Mouse (Mus musculus): ENCODE data around the gene Ppia.
A peak's percentile ranks its signal among the peaks of the same experiment; 100 is the strongest.
"Not testable (repeated sequence)": the region's sequence is repeated elsewhere in the genome, so short reads cannot be mapped to it uniquely, and the experiment has no call there.

Ppia gene

DNA sequence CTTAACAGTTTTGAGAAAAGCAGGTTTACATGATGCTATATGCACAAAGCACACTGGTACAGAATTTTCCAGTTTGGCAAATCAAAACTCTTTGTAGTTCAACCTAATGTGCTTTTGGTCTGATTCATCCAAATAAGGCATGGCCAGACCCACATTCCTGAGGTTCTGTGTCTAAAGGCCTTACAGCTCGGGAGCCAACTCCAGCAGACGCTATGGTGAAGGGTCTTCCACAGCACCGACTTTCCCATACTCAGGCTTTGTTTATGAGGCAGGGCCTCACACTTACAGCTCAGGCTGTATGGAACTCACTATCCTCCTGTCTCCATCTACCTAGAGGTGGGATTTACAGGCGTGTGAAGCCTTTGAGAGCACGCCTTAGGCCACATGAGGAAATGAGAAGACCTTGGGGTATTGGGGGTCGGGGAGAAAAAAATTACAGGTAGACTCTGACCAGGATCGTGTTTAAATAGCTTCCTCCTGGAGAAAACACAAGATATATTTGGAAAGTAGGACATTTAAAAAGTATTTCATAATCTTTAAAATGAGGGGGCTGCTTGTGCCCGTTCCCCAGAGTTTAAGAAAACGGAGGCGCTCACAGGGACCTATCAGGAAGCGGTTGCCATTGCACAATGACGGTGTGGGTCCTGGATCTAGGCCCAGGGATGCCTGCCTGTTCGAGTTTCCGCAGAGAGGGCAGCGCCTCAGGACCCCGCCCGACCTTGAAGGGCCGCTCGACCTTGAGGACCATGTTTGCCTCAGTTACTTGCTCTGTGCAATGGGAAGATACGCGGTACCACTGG, at the start of gene Ppia:
TSS of gene Ppia (plus strand) at position 693 of the 800 bp plus-strand sequence.
- DNase-seq, result peak; percentile 36

DNA sequence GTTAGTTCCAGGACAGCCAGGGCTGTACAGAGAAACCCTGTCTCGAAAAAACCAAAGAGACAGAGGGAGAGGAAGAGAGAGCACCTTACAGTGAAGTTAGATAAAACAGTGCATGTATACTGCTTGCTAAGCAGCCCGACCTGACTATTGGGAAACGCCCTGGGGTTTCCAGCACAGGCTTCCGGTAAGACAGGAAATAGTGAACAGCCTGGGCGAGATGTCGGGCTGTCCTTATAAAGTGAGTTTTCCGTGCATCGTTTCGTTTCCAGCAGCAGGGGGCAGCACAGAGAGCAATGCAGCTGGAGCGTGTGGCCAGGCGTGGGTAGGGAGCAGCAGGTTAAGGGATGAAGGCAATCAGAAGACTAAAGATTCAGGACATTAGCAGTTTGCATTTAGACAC, 49.4 kb upstream of the Ppia start:
- DNase-seq, result peak; percentile 85

- DNase-seq, result no peak
Measured at GRCm38 (mm10) chr11:6366434-6366833, 48.8 kb upstream of the Ppia start.

- DNase-seq, result no peak
Measured at GRCm38 (mm10) chr11:6367156-6367555, 48.1 kb upstream of the Ppia start.

DNA sequence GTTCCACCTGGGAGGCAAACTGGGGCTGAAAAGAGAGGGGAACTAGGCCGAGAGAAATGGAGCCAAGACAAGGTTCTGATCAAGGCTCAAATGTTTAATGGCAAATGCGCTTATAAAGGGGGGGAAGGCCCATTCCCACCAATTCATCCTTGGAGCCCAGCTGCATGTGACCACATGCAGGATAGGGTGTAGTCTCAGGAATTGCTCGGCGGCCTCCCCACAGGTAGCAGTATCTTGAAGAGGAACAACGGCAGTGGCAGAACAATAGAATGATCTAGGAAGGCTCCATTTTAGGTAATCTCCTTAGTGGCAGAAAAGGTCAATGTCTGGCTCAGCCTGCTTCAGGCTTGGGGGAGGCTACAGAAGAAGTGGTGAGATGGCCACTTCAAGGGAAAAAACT, 47.3 kb upstream of the Ppia start:
- DNase-seq, result not testable (repeated sequence)

DNA sequence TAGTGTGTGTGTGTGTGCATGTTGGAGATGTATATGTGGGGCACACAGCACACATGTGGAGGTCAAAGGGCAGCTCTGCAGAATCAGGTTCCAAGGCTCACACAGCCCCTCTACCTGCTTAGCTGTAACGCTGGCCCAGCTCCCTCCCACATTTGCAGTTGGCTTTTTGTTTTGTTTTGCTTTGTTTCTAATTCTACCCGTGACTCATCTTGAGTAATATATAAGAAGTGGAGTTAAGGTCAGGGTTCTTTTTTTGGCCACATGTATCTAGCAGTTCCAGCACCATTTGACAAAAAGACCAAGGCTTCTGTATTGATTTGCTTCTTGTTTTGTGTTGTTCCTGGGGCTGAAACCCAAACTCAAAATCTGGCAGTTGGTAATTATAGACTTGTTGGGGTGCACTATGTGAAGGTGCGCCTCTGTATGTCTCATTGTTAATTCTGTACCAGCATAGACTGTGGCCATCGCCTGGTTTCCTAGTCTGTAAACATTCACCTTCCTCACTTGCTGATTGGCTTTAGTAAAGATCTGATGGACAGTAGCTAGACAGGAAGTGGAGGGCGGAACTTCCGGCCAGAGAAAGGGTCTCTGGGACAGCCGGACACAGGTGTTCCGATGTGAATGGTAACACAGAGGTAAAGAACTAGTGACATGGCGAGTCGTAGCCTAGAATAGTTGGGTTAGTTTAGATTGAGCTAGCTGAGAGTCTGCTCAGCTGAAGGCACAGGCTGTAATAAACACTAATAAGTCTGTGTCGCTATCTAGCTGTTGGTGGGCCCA, 43.7 kb upstream of the Ppia start:
- no peak for DNase-seq

- DNase-seq, result no peak
Measured at GRCm38 (mm10) chr11:6372784-6373183, 42.5 kb upstream of the Ppia start.

- no peak for DNase-seq
Measured at GRCm38 (mm10) chr11:6380916-6381315, 34.3 kb upstream of the Ppia start.

- no peak for DNase-seq
Measured at GRCm38 (mm10) chr11:6388126-6388725, 27.0 kb upstream of the Ppia start.

GRCm38 (mm10) chr11:6388726-6389413, 26.4 kb upstream of the Ppia start, which contains the start of gene Zmiz2:
Gene Zmiz2 (plus strand): TSS chr11:6389074.
- peak; percentile 98 for DNase-seq

GRCm38 (mm10) chr11:6389483-6389921, 25.7 kb upstream of the Ppia start:
- DNase-seq, result peak; percentile 45

DNA sequence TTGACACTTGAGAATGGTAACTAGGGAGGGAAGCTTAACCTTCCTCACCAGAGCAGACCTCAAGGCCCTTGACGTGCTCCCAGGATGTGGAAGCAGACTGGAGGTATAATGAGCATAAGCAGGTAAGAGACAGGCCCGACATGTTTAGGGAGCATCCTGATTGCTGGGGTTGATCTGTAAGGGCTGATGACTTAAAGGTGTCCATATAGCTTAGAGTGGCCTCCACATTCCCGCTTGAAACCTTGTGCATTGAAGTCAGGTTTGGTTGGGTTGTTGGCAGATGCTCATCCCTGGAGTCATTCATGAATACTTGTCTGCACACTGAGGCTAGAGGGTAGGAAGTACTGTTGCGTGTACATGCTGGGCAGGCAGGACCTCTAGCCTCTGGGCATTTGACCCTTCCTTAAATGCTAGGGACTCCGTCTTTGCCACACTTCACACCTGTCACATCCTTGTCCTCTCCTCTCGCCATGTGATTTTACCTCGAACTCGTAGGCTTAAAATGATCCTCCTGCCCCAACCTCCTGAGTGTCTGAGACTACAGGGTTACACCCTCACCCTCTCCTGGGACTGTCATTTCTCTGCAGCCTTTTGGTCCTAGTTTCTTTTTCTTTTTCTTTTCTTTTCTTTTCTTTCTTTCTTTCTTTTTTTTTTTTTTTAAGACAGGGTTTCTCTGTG, 24.7 kb upstream of the Ppia start:
- peak; percentile 3 for DNase-seq

- peak; percentile 5 for DNase-seq
Measured at GRCm38 (mm10) chr11:6391516-6392276, 23.5 kb upstream of the Ppia start.

DNA sequence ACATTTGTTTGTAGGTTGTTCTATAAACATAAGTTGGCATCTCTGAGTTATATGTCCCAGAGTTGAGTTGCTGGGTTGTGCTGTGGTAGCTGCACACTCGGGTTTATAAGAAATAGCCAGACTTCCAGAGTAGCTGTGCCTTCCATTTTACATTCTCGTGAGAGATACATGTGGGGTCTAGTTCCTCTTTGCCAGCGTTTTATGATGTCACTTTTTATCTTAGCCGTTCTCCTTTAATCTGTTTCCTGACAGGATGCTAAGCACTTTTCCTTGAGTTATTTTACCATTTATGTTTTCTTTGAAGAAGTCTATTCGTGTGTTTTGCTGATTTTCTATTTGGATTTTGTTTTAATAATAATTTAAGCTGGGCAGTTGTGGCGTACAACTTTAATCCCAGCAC, 22.4 kb upstream of the Ppia start:
- DNase-seq, result no peak

DNA sequence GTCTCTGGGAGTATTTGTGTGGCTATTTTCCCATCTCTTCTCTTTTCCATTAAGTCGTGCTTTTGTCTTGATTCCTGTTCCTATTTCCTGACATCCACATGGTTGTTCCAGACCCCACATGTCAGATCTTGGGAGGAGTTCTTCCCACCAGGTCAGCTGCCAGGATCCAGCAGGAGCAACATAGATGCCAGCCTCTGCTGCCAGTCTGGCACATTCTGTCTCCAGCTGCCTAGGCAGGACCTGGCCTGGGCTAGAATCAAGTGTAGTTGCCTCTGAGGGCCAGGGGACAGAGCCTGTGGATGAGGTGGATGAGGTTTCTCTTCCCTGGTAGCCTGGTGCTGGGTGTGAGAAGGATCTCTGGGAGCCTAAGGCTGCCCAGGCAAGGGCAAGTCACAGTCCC, 21.4 kb upstream of the Ppia start:
- peak; percentile 5 for DNase-seq

DNA sequence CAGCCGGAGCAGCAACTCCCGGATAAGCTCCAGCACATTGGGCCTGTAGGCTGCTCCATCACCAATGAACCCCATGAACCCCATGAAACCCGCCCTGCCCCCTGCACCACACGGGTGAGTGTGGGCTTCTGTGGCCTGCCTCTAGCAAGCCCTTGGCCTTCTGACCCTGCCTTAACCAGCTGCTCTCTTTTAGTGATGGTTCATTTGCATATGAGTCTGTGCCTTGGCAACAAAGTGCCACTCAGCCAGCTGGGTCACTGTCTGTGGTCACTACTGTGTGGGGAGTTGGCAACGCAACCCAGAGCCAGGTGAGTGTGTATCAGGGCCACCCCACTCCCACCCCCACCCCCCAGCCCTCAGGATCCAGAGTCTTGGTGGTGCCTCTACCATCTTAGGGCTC, 19.7 kb upstream of the Ppia start:
- DNase-seq, result peak; percentile 7

DNA sequence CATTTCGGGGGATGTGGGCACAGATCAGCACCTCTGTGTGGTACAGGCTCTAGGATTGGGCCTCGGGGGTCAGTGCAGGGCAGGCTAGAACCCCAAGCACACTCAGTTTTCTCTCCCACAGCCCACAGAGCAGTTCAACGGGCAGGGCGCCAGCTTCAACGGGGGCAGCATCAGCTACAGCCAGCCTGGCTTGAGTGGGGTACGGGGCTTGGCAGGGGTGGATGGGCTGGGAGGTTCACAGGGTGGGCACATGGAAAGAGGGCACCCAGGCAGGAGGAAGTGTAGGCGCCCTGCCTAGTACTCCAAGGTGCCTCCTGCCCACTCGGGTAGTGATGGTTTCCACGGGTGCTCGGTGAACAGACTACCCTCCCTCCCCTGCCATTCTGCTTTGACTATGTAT, 17.1 kb upstream of the Ppia start:
- peak; percentile 26 for DNase-seq

DNA sequence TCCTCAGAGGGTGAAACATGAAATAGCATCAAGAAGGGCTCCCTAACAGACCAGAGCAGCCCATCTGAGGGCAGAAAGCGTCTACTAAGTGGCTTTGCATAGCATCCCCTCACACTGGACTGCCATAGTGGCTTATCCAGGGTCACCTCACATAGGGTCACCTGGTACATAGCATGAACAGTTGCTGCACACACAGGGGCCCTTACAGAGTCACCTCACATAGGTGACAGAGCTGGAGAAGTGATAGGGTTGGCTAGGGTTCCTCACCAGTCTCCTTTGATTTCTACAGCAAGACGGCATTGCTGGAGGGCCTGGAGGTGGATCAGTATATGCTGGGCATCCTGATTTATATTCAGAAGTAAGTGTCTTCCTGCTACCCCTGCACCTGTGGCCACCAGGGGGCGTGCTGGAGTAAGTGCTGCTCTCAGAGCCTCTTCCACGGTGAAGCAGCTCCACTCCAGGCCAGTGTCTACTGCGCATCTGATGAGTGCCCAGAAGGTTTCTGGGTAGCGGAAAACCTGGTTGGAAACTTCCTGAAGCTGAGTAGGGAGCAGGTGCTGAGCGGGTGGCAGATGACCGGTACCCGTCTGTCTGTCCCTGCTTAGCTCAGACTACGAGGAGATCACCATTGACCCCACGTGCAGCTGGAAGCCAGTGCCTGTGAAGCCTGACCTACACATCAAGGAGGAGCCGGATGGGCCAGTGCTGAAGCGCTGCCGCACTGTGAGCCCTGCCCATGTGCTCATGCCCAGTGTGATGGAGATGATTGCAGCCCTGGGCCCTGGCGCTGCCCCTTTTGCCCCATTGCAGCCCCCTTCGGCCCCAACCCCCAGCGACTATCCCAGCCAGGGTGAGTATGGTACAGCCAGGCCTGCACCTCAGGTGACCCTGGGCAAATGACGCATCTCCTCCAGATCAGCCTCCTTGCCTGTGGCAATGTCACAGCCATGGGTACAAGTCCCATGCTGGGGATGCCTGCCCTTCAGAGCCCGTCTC, 12.4 kb upstream of the Ppia start:
- DNase-seq, result peak; percentile 85

DNA sequence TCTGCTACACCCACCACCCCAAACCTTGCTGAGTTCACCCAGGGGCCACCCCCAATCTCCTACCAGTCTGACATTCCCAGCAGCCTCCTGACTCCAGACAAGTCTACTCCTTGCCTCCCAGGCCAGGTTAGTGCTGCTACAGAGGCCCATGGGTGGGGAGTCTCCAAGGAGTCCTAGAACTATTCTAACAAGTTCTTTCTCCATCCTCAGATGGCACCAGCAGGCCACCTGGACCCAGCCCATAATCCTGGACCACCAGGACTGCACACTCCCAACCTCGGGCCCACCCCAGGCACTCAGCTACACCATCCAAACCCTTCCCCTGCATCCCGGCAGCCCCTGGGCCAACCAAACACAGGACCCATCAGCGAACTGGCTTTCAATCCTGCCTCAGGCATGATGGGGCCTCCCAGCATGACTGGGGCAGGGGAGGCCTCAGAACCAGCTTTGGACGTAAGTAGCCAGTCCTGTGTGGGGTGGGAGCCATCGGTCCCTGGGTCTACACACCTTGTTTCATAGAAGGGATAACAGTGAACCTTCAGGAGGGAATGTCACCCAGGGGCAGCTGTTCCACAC, 11.3 kb upstream of the Ppia start:
- DNase-seq, result no peak

Measured in kidney, postnatal 10 days (tissue).